Mouse (Mus musculus): Measurements from ENCODE around the gene Armc6. TPM values are rescaled to one million over a fixed set of nuclear protein-coding genes. Genes with fewer than 3 reads are reported as not detected.
A peak's percentile ranks its signal among the peaks of the same experiment; 100 is the strongest.

Gene Armc6
- polyA plus RNA-seq, 1 experiment from 2014 or later = 25.5 TPM

- no peak overlapping the region for H3K27ac ChIP-seq
- H3K9me3 ChIP-seq = no peaks in the 10 kb centered on the region
- H3K4me3 ChIP-seq = peak overlapping the region; percentile 62
- peak overlapping the region; percentile 98 for H3K4me2 ChIP-seq (replicated peaks)
- no peak for ATAC-seq (ENCODE audit: low FRiP score, low read depth)
- peaks cover 11% of the 10 kb centered on the region; the same call in 1 of the 2 replicates for H3K27me3 ChIP-seq
- no peaks in the 10 kb centered on the region for H3K36me3 ChIP-seq
- H3K4me1 ChIP-seq = peaks cover 16% of the 10 kb centered on the region
- WGBS = 67% methylated on average over 1 of the region's 1 CpGs
- peak overlapping the region; percentile 75 for H3K9ac ChIP-seq
Measured at GRCm38 (mm10) chr8:70211275-70211674, 23.0 kb downstream of the Armc6 start.

GRCm38 (mm10) chr8:70210538-70210937, 23.7 kb downstream of the Armc6 start:
- no peak for ATAC-seq (ENCODE audit: low FRiP score, low read depth)
- H3K9me3 ChIP-seq = no peaks in the 10 kb centered on the region
- H3K4me3 ChIP-seq = no peak overlapping the region
- H3K27ac ChIP-seq = no peak overlapping the region
- 15% methylated on average over 8 of the region's 8 CpGs for WGBS
- peak overlapping the region; percentile 45 for H3K9ac ChIP-seq
- H3K36me3 ChIP-seq = no peaks in the 10 kb centered on the region
- peaks cover 16% of the 10 kb centered on the region for H3K4me1 ChIP-seq
- peaks cover 11% of the 10 kb centered on the region; the same call in 1 of the 2 replicates for H3K27me3 ChIP-seq
- peak overlapping the region; percentile 98 for H3K4me2 ChIP-seq (replicated peaks)

DNA sequence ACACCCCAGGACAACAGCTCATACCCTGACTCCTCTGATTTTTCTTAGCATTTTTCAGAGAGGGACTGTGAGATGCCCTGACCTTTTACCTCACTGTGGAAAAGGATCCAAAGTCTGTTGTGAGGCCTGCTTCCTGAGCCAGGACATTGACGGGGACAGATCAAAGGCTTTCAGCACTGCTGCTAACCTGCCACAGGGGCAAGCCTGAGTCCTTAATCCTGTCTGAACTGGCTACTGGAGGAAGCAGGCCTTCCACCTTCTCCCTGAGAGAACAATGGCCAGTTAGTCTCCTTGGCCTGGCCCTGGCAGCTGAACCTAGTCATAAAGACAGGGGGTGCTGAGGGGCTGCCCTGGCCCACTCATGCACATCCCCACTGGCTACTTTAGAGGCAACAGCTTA, 26.1 kb downstream of the Armc6 start:
- Histone ChIP-seq H3K27ac (no peak overlapping the region), H3K9ac (no peak overlapping the region), H3K4me1 (peaks cover 14% of the 10 kb centered on the region), H3K36me3 (no peaks in the 10 kb centered on the region), H3K9me3 (no peaks in the 10 kb centered on the region), H3K4me3 (no peak overlapping the region), H3K27me3 (peaks cover 11% of the 10 kb centered on the region; the same call in 1 of the 2 replicates), H3K4me2 (replicated peaks) (no peak overlapping the region)
- ATAC-seq (ENCODE audit: low FRiP score, low read depth) = no peak
- WGBS = 19% methylated on average over 1 of the region's 1 CpGs

DNA sequence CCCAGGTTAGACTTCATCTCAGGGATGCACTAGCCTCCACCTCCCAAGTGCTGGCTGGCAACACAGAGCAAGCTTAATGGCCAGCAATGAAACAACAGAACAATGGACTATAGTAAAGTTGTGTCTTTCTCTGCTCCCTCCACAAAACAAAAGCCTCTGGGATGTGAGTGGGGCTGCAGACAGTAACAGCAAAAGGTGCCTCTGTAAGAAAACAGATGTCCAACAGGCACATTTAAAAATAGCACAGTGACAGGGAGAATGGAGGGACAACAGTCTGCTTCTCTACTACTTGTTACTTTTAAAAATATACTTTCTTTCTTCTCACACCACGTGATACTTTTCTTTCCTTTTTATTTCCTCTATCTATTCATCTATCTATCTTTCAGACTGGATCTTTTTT, 29.5 kb downstream of the Armc6 start:
- H3K9me3 ChIP-seq = no peaks in the 10 kb centered on the region
- no peak overlapping the region for H3K4me2 ChIP-seq (replicated peaks)
- no peaks in the 10 kb centered on the region for H3K4me1 ChIP-seq
- H3K27me3 ChIP-seq = no peaks in the 10 kb centered on the region
- H3K27ac ChIP-seq = no peak overlapping the region
- H3K9ac ChIP-seq = no peak overlapping the region
- no peak overlapping the region for H3K4me3 ChIP-seq
- ATAC-seq (ENCODE audit: low FRiP score, low read depth) = no peak
- WGBS = 61% methylated on average over 1 of the region's 1 CpGs
- no peaks in the 10 kb centered on the region for H3K36me3 ChIP-seq

- Histone ChIP-seq H3K36me3 (no peaks in the 10 kb centered on the region), H3K4me3 (no peak overlapping the region), H3K9me3 (no peaks in the 10 kb centered on the region), H3K9ac (no peak overlapping the region; the same call in 1 of the 2 replicates), H3K4me1 (no peaks in the 10 kb centered on the region), H3K27ac (no peak overlapping the region), H3K4me2 (replicated peaks) (no peak overlapping the region), H3K27me3 (no peaks in the 10 kb centered on the region)
- WGBS = 70% methylated on average over 4 of the region's 4 CpGs
- ATAC-seq (ENCODE audit: low FRiP score, low read depth) = no peak
Measured at GRCm38 (mm10) chr8:70203072-70203471, 31.2 kb downstream of the Armc6 start.

GRCm38 (mm10) chr8:70201417-70201816, 32.8 kb downstream of the Armc6 start:
- Histone ChIP-seq H3K27ac (no peak overlapping the region), H3K9ac (no peak overlapping the region), H3K27me3 (no peaks in the 10 kb centered on the region), H3K9me3 (no peaks in the 10 kb centered on the region), H3K4me3 (no peak overlapping the region), H3K4me1 (no peaks in the 10 kb centered on the region), H3K4me2 (replicated peaks) (no peak overlapping the region), H3K36me3 (no peaks in the 10 kb centered on the region)
- 75% methylated on average over 3 of the region's 3 CpGs for WGBS
- ATAC-seq (ENCODE audit: low FRiP score, low read depth) = no peak

DNA sequence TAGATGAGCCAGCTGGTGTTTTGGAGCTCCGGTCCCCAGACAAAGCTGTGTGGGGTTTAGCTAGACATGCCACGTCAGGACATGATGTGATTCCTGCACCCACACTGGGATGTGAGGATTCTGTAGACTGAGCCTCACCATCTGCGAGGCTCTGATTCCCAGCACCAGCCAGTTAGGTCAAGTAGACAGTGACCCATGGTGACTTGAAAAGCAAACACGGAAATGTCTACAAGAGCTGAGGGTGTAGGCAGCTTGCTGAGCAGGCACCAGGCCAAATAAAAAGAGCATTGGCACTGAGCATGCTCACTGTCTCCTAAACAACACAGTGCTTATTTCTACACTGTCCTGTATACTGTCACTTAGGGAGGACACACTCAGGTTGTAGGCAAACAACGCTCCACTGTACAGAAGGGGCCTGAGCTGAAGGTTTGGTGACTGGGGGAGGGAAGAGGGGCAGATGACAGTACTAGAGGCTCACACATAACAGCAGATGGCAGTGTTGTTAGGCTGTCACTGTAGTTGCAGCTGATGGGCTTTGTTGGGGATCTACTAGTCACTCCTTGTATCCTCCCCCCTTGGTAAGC, 34.1 kb downstream of the Armc6 start:
- Histone ChIP-seq H3K4me1 (no peaks in the 10 kb centered on the region), H3K27me3 (no peaks in the 10 kb centered on the region), H3K9me3 (no peaks in the 10 kb centered on the region), H3K4me3 (no peak overlapping the region), H3K36me3 (no peaks in the 10 kb centered on the region), H3K4me2 (replicated peaks) (no peak overlapping the region), H3K27ac (no peak overlapping the region), H3K9ac (no peak overlapping the region)
- ATAC-seq (ENCODE audit: low FRiP score, low read depth) = no peak; the same call in 1 of the 2 replicates
- WGBS = 87% methylated on average over 5 of the region's 5 CpGs

GRCm38 (mm10) chr8:70197603-70198002, 36.7 kb downstream of the Armc6 start:
- Histone ChIP-seq H3K36me3 (no peaks in the 10 kb centered on the region), H3K9ac (no peak overlapping the region), H3K27ac (no peak overlapping the region), H3K4me3 (no peak overlapping the region), H3K4me1 (no peaks in the 10 kb centered on the region), H3K27me3 (no peaks in the 10 kb centered on the region), H3K4me2 (replicated peaks) (no peak overlapping the region), H3K9me3 (no peaks in the 10 kb centered on the region)
- ATAC-seq (ENCODE audit: low FRiP score, low read depth) = no peak
- WGBS = 57% methylated on average over 7 of the region's 7 CpGs

GRCm38 (mm10) chr8:70195762-70196161, 38.5 kb downstream of the Armc6 start:
- no peaks in the 10 kb centered on the region; the same call in 1 of the 2 replicates for H3K36me3 ChIP-seq
- no peak overlapping the region for H3K4me3 ChIP-seq
- WGBS = 71% methylated on average over 2 of the region's 2 CpGs
- no peak for ATAC-seq (ENCODE audit: low FRiP score, low read depth)
- H3K4me2 ChIP-seq (replicated peaks) = no peak overlapping the region
- H3K9me3 ChIP-seq = no peaks in the 10 kb centered on the region
- H3K9ac ChIP-seq = no peak overlapping the region
- H3K4me1 ChIP-seq = peaks cover 5% of the 10 kb centered on the region; the same call in 1 of the 2 replicates
- H3K27me3 ChIP-seq = no peaks in the 10 kb centered on the region
- H3K27ac ChIP-seq = no peak overlapping the region

- WGBS = 84% methylated on average over 3 of the region's 3 CpGs
- Histone ChIP-seq H3K9me3 (no peaks in the 10 kb centered on the region), H3K4me2 (replicated peaks) (no peak overlapping the region), H3K4me3 (no peak overlapping the region), H3K27ac (no peak overlapping the region), H3K27me3 (no peaks in the 10 kb centered on the region), H3K9ac (no peak overlapping the region), H3K36me3 (no peaks in the 10 kb centered on the region; the same call in 1 of the 2 replicates), H3K4me1 (peaks cover 5% of the 10 kb centered on the region; the same call in 1 of the 2 replicates)
- ATAC-seq (ENCODE audit: low FRiP score, low read depth) = no peak
Measured at GRCm38 (mm10) chr8:70194191-70194590, 40.1 kb downstream of the Armc6 start.

DNA sequence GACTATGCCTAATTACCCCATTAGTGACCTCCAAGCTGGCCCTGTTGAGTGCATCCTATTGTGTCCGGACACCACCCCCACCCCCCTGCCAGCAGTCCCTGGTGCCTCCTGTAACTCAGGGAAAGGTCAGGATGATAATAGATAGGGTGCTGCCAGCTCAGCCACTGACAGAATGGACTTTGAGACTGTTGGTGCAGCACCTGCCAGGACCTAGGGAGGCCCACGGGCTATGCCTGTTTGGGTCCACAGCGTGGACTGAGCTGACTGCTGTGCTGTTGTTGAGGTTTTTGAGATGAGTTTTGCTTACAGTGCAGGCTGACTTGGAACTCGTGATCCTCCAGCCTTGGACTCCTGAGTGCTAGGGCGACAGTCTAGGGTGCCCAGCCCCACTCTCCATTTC, 41.0 kb downstream of the Armc6 start:
- no peak overlapping the region for H3K27ac ChIP-seq
- H3K36me3 ChIP-seq = peaks cover 7% of the 10 kb centered on the region
- no peak overlapping the region for H3K9ac ChIP-seq
- ATAC-seq (ENCODE audit: low FRiP score, low read depth) = no peak
- H3K4me1 ChIP-seq = peaks cover 5% of the 10 kb centered on the region; the same call in 1 of the 2 replicates
- H3K27me3 ChIP-seq = no peaks in the 10 kb centered on the region
- WGBS = 71% methylated on average over 5 of the region's 5 CpGs
- no peak overlapping the region for H3K4me3 ChIP-seq
- no peak overlapping the region for H3K4me2 ChIP-seq (replicated peaks)
- no peaks in the 10 kb centered on the region for H3K9me3 ChIP-seq

DNA sequence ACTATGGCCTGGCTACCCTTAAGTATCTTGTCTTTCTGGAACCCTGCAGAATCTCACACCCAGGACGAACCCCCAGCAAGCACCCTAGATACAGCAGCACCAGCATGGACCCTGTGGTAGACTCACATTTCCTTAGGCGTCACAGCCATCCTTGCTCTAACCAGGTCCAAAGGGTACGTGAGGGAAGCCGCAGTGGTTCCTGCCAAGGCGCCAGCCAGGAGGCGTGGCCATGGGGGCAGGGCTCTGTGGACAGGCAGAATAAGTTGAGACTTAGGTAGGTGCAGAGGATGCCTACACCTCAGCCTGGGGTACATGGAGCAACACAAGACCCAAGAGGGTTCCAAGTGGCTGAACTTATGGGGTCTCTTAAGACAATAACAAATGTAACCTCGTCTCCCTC, 45.6 kb downstream of the Armc6 start:
- Histone ChIP-seq H3K36me3 (peaks cover 14% of the 10 kb centered on the region), H3K4me3 (no peak overlapping the region), H3K4me2 (replicated peaks) (no peak overlapping the region), H3K9ac (no peak overlapping the region), H3K9me3 (no peaks in the 10 kb centered on the region), H3K27ac (no peak overlapping the region), H3K4me1 (peaks cover 5% of the 10 kb centered on the region; the same call in 1 of the 2 replicates), H3K27me3 (no peaks in the 10 kb centered on the region)
- 65% methylated on average over 7 of the region's 7 CpGs for WGBS
- ATAC-seq (ENCODE audit: low FRiP score, low read depth) = no peak

- Histone ChIP-seq H3K27ac (no peak overlapping the region), H3K9me3 (no peaks in the 10 kb centered on the region), H3K36me3 (peaks cover 47% of the 10 kb centered on the region), H3K4me2 (replicated peaks) (no peak overlapping the region), H3K4me1 (peaks cover 11% of the 10 kb centered on the region; the same call in 1 of the 2 replicates), H3K9ac (no peak overlapping the region), H3K27me3 (no peaks in the 10 kb centered on the region), H3K4me3 (no peak overlapping the region)
- 91% methylated on average over 4 of the region's 4 CpGs for whole genome bisulfite sequencing
- no peak for ATAC-seq (ENCODE audit: low FRiP score, low read depth)
Measured at GRCm38 (mm10) chr8:70183194-70183593, 51.1 kb downstream of the Armc6 start.
